Mouse (Mus musculus) brain, embryonic 14.5 days (tissue): ENCODE results near the gene Yif1b.

Experiments used
- CTCF ChIP-seq: fragments of 200-500 bp; IDR thresholded peaks from 2 replicates; pipeline ENCODE4 v1.5.1; 2012; ENCODE audit warnings: inconsistent platforms, mild to moderate bottlenecking, moderate library complexity, borderline replicate concordance; ENCODE audit not compliant: insufficient read depth, insufficient read length; ENCODE audit errors: extremely low read depth
- POLR2A ChIP-seq: fragments of 200-500 bp; IDR thresholded peaks from 2 replicates; pipeline ENCODE4 v1.6.1; 2012; ENCODE audit warnings: mild to moderate bottlenecking, inconsistent platforms, borderline replicate concordance; ENCODE audit not compliant: poor library complexity, insufficient read depth, insufficient read length, severe bottlenecking; ENCODE audit errors: extremely low read depth

DNA sequence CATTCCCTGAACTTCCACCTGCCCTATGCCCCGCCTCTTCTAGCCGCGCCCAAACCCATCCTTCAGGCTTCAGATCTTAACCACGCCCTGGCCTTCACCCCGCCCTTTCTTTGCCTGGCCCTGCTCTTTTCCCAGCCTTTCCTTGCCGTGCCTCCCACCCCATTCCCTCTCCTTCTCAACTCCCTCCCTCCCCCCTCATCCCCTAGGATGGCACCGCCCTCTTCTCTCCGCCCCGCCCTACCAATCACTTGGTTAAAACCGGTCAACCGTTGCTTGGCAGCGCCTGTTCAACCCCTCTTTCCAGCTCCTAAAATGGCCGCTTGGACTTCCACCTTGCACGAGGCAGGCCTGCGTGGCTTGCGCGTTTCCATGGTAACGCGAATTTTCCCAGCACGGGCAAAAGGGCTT is 24.4 kb upstream of the Yif1b start, which contains the start of gene Catsperg1:
- TF ChIP-seq CTCF, result no peak
- TF ChIP-seq POLR2A, result no peak
